Mouse (Mus musculus) neural tube, embryonic 12.5 days (tissue): ENCODE measurements around the gene Calr3. TPM values are rescaled to one million over a fixed set of nuclear protein-coding genes. Genes with fewer than 3 reads are reported as not detected.

Experiments
- ATAC-seq: fragments of 200-750 bp; cut with Nextera tagmentation; 2 replicates; pipeline ENCODE4 v1.8.0; 2017; ENCODE audit warnings: low read depth, mild to moderate bottlenecking, moderate TSS enrichment, moderate library complexity; ENCODE audit not compliant: low FRiP score
- H3K27ac ChIP-seq: fragments of 300-500 bp; sonication (generic); 2 replicates; pipeline ENCODE4 v1.5.1; 2016
- H3K27me3 ChIP-seq: fragments of 300-500 bp; sonication (generic); replicated peaks from 2 replicates; pipeline ENCODE4 v1.6.1; 2016; ENCODE audit warnings: mild to moderate bottlenecking
- H3K36me3 ChIP-seq: fragments of 300-500 bp; sonication (generic); 2 replicates; pipeline ENCODE4 v1.6.1; 2016; ENCODE audit warnings: mild to moderate bottlenecking
- H3K4me1 ChIP-seq: fragments of 300-500 bp; sonication (generic); 2 replicates; pipeline ENCODE4 v1.6.1; 2016
- H3K4me2 ChIP-seq: fragments of 300-500 bp; sonication (generic); replicated peaks from 2 replicates; pipeline ENCODE4 v1.6.1; 2016; ENCODE audit warnings: mild to moderate bottlenecking
- H3K4me3 ChIP-seq: fragments of 300-500 bp; sonication (generic); 2 replicates; pipeline ENCODE4 v1.5.1; 2016
- H3K9ac ChIP-seq: fragments of 300-500 bp; sonication (generic); 2 replicates; pipeline ENCODE4 v1.6.1; 2016; ENCODE audit warnings: mild to moderate bottlenecking
- H3K9me3 ChIP-seq: fragments of 300-500 bp; sonication (generic); 2 replicates; pipeline ENCODE4 v1.6.1; 2016; ENCODE audit warnings: mild to moderate bottlenecking
- WGBS: fragments of 180-500 bp; shearing (Covaris S2); methylation state at CpG from one replicate; pipeline ENCODE4 v1.1.7; 2016; 5-methylcytosine and 5-hydroxymethylcytosine counted together
- polyA plus RNA-seq: library from polyadenylated mRNA; unstranded; fragments of >200 nt; fragmentation: Nextera tagmentation; extraction: Ambion mirVana; gene quantifications from 2 replicates; pipeline ENCODE4 v1.2.1, GENCODE M21; 2016

Gene Calr3
- polyA plus RNA-seq, 1 experiment from 2014 or later: 0.66 TPM

DNA sequence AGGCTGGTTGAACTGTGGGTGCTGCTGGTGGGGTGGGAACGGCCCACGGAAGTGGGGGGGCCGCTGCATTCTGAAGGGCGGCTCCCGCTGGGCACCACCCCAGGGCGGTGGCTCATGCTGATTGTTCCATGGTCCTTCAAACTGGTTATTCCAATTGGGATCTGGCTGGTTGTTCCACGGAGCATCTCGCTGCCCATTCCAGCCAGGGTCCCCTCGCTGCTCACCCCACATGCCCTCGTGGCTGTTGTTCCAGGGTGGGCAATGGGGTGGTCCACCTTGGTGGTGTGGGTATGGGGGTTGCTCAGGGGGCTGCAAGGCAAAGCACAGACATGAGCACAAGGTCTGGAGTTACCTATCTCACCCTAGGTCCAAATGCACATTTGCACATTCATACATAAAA lies 20.5 kb upstream of the Calr3 start:
- no peak overlapping the region for H3K4me2 ChIP-seq
- no peak overlapping the region for H3K27ac ChIP-seq
- H3K36me3 ChIP-seq: peaks cover 100% of the 10 kb centered on the region
- H3K4me3 ChIP-seq: no peak overlapping the region
- H3K9me3 ChIP-seq: no peaks in the 10 kb centered on the region
- no peaks in the 10 kb centered on the region for H3K27me3 ChIP-seq
- H3K4me1 ChIP-seq: no peaks in the 10 kb centered on the region
- no peak for ATAC-seq
- WGBS: 96% methylated on average over 10 of the region's 10 CpGs
- no peak overlapping the region for H3K9ac ChIP-seq

DNA sequence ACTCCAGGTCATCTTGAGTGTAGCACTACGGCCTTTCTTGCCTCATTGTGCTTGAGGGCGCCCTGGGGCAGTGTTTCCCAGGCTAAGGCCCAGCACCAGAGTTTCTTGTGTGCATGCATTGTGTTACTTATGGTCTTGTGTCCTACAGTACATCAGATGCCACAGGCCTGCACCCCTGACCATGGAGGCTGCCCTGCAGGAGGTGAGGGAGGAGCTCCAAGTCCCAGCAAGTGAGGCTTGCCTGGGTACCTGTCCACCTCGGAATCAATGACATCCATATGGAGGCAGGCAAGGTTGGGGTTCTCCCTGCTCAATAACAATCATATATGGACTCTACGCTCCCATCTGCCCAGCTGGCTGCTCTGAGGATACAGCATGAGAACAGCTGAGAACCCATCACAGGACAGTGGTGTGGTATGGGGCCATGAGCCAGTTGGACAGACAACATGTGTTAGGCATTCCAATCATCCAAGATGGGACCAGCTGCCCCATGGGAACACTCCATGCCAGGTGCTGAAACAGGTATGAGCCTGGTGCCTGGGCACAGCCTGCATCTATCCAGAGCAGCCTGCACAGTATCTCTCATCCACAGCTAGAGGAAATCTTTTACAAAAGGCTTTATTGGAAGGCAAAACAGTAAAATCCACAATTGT lies 16.3 kb upstream of the Calr3 start:
- 89% methylated on average over 4 of the region's 4 CpGs for WGBS
- Histone ChIP-seq H3K36me3 (peaks cover 74% of the 10 kb centered on the region), H3K4me2 (no peak overlapping the region), H3K4me3 (no peak overlapping the region), H3K4me1 (no peaks in the 10 kb centered on the region), H3K9me3 (no peaks in the 10 kb centered on the region), H3K27ac (no peak overlapping the region), H3K27me3 (no peaks in the 10 kb centered on the region), H3K9ac (no peak overlapping the region)
- ATAC-seq: no peak

DNA sequence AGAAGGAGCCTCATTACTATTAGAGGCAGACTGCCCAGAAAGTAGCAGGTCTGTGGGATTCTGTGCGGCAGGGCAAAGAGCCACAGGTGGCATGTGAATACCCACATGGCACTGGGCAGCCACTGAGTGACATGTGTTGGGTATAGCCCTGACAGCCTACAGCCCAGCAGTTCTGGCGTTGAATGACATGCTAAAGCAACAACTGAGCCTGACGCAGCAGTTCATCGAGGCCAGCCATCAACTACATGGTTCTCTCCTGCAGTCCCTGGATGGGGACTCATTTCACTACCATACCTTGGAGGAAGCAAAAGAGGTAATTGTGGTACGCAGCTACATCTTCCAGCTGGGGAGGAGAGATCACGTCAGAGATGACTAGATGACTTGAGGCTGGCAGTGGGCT lies 14.8 kb upstream of the Calr3 start:
- H3K27me3 ChIP-seq: no peaks in the 10 kb centered on the region
- H3K4me2 ChIP-seq: no peak overlapping the region
- H3K9me3 ChIP-seq: no peaks in the 10 kb centered on the region
- H3K9ac ChIP-seq: no peak overlapping the region
- no peak overlapping the region for H3K4me3 ChIP-seq
- ATAC-seq: no peak
- peaks cover 73% of the 10 kb centered on the region for H3K36me3 ChIP-seq
- no peak overlapping the region for H3K27ac ChIP-seq
- WGBS: 92% methylated on average over 6 of the region's 6 CpGs
- H3K4me1 ChIP-seq: no peaks in the 10 kb centered on the region

DNA sequence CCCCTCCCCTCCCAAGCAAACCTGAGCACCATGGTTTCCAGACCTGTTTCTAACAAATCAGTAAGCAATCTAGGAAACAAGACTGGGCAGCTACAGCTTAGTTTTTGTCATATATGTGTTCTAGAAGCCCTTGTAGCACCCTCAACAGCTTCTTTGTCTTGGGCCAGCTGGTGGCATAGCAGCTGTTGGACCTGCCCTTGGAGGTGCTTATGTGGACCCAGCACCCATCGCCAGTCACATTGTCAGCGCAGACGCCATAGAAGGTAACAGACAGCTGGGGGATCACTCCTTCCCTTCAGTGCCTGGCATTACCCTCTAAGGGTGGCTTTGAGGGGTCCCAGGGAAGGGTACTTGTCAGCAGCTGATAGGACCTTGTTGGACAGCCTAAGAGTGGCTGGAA lies 14.1 kb upstream of the Calr3 start:
- 84% methylated on average over 3 of the region's 3 CpGs for WGBS
- Histone ChIP-seq H3K36me3 (peaks cover 73% of the 10 kb centered on the region), H3K4me2 (no peak overlapping the region), H3K27me3 (no peaks in the 10 kb centered on the region), H3K9me3 (no peaks in the 10 kb centered on the region), H3K4me1 (no peaks in the 10 kb centered on the region), H3K9ac (no peak overlapping the region), H3K4me3 (no peak overlapping the region), H3K27ac (no peak overlapping the region)
- ATAC-seq: no peak

DNA sequence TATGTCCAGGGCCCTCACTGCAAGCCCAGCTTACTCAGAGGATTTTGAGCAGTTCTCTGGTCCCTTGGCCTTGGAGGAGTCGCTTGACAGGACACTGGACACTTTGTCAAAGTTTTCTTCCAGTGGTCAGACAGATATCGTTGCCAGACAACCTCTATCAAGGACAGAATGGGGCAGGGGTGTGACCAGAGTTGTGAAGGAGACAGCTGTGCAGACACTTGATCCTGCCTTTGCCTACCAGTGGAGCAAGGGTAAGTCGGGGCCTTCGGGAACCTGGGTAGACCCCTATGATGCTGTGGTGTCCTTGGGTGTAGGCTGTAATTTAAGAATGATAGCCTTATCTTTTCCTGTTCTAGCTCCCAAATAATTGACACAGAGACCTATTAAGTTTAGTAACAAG lies 11.6 kb upstream of the Calr3 start:
- Histone ChIP-seq H3K27me3 (no peaks in the 10 kb centered on the region), H3K4me1 (no peaks in the 10 kb centered on the region), H3K27ac (no peak overlapping the region), H3K36me3 (peaks cover 66% of the 10 kb centered on the region), H3K9ac (no peak overlapping the region), H3K4me3 (no peak overlapping the region), H3K4me2 (no peak overlapping the region), H3K9me3 (no peaks in the 10 kb centered on the region)
- 89% methylated on average over 4 of the region's 4 CpGs for WGBS
- no peak for ATAC-seq

DNA sequence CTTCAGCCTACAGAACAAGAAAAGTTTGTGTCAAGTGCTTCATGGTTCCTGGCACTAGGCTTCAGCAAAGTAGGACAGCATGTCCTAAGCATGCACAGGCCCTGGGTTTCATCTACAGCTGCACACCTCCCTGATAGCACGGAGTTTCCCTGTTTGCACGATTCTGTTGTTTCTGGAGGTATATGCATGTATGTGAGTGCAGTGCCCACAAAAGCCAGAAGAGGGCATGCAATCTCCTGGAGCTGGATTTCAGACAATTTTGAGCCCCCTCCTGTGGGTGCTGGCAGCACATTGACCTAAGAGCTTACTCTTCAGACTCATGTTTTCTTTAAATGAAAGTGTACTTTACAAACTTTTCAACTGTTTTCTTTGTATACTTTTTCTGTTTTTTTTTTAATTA lies 10.2 kb upstream of the Calr3 start:
- Histone ChIP-seq H3K9me3 (no peaks in the 10 kb centered on the region), H3K27ac (no peak overlapping the region), H3K4me3 (no peak overlapping the region), H3K36me3 (peaks cover 66% of the 10 kb centered on the region), H3K4me1 (no peaks in the 10 kb centered on the region), H3K9ac (no peak overlapping the region), H3K4me2 (no peak overlapping the region), H3K27me3 (no peaks in the 10 kb centered on the region)
- WGBS: 97% methylated on average over 2 of the region's 2 CpGs
- no peak for ATAC-seq

DNA sequence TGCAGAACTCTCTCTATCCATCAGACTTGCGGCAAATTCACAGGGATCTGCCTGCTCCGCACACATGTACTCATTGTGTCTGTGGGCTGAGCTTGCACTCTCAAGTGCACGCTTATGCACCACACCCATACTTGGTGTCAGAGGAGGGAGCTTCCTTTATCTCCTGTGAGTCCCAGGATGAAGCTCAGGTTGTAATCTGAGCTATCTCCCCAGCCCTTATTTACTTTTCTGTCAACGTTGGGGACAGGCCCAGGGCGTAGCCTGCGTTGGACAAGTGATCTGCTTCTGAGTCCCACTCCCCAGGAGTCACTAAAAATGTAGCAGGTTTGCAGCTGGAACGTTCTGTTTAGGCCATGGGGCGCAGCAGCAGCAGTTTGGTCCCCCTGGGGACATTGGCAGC lies 7.8 kb upstream of the Calr3 start:
- ATAC-seq: no peak
- Histone ChIP-seq H3K4me1 (peaks cover 4% of the 10 kb centered on the region; the same call in 1 of the 2 replicates), H3K4me2 (no peak overlapping the region), H3K4me3 (no peak overlapping the region), H3K9me3 (no peaks in the 10 kb centered on the region), H3K27ac (no peak overlapping the region), H3K27me3 (no peaks in the 10 kb centered on the region), H3K36me3 (peaks cover 74% of the 10 kb centered on the region), H3K9ac (no peak overlapping the region)
- 89% methylated on average over 8 of the region's 8 CpGs for WGBS

DNA sequence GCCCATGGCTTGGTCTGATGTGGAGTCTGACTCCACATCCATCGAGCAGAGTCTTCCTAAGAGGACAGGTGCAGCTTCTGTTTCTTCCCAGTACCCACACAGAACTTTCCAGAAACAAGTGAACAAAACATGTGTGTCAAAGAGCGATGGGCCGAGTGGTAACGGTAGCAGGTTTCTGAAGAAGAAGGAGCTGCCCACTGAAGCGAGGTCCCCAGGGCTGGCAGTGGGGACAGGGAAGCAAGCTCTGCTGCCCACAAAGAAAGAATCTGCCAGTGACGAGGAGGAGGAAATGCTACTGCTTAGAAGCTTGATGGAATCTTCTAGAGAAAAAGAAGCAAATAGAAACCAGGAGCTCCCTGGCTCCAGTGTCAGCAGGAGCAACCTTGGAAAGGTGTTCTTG lies 1.4 kb upstream of the Calr3 start:
- ATAC-seq: no peak
- Histone ChIP-seq H3K4me2 (no peak overlapping the region), H3K9me3 (no peaks in the 10 kb centered on the region), H3K9ac (no peak overlapping the region), H3K4me3 (no peak overlapping the region), H3K27me3 (no peaks in the 10 kb centered on the region), H3K4me1 (peaks cover 6% of the 10 kb centered on the region; the same call in 1 of the 2 replicates), H3K27ac (no peak overlapping the region), H3K36me3 (peaks cover 26% of the 10 kb centered on the region)
- 96% methylated on average over 6 of the region's 6 CpGs for WGBS

DNA sequence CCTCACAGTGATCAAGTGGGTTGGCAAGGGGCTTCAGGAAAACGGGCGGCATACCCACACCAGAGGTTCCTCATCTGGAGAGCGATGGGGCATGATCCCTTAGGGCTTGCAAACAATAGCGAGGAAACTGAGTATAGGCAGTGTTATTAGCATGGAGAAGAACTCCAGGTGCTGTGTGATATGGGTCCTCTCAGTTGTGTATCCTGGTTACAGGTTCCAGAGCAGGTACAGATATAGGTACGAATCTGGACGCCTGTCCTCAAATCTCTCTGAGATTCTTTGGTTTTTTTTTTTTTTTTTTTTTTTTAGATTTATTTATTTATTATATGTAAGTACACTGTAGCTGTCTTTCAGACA lies 302 bp upstream of the Calr3 start:
- H3K4me3 ChIP-seq: peak overlapping the region; percentile 40
- H3K27ac ChIP-seq: no peak overlapping the region
- peaks cover 6% of the 10 kb centered on the region; the same call in 1 of the 2 replicates for H3K4me1 ChIP-seq
- H3K36me3 ChIP-seq: peaks cover 17% of the 10 kb centered on the region; the same call in 1 of the 2 replicates
- H3K9me3 ChIP-seq: no peaks in the 10 kb centered on the region
- H3K9ac ChIP-seq: peak overlapping the region; percentile 50
- 47% methylated on average over 6 of the region's 6 CpGs for WGBS
- no peak; the same call in 1 of the 2 replicates for ATAC-seq
- no peaks in the 10 kb centered on the region for H3K27me3 ChIP-seq
- peak overlapping the region; percentile 58 for H3K4me2 ChIP-seq

DNA sequence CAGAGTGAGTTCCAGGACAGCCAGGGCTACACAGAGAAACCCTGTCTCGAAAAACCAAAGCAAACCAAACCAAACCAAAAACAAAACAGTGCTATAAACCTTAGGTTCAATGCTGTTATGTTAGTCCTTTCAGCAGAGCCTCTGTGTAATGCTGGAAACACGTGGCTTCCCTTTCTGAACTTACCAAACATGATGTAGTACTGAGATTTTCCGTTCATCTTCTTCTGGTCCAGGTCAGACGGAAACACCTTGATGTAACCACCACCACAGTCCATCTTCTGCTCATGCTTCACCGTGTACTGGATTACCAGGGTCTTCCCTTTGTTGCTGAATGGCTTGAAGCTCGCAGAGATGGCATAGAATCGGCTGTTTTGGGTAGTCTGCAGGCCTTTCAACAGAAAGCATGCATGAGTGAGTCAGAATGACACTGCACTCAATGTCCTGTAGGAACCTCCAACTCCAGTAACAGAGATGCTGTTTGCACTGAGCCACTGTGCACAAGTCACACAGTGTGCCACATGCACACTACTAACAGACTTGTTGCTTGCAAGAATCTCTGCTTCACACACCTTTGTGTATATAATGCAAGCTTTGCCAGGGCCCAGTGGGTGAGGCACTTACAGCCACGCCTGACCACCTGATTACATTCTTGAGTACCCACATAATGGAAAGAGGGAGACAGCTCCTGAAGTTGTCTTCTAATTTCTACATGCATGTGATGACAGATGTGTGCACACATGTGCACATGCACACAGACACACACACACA lies 5.2 kb downstream of the Calr3 start:
- Histone ChIP-seq H3K9me3 (no peaks in the 10 kb centered on the region), H3K36me3 (no peaks in the 10 kb centered on the region), H3K4me3 (no peak overlapping the region), H3K4me1 (no peaks in the 10 kb centered on the region), H3K27me3 (no peaks in the 10 kb centered on the region), H3K27ac (no peak overlapping the region), H3K9ac (no peak overlapping the region), H3K4me2 (no peak overlapping the region)
- ATAC-seq: no peak
- WGBS: 73% methylated on average over 8 of the region's 8 CpGs

DNA sequence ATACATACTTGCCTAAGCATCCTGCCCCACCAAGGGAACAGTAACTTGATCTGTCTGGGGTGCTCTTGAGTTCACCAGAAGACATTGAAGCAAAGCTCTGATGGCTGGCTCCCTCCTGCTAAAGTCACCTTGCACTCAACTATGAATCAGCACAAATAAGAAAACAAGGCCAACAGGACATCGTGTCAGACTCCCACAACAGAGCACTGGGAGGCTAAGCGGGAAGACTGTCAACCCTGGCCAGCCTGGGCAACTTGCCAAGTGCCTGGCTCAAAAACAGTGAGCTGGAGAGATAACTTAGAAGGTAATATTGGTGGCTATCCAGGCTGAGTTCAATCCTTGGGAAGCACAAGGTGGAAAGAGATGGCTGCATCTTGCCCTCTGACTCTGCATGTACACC lies 8.7 kb downstream of the Calr3 start:
- Histone ChIP-seq H3K4me2 (no peak overlapping the region), H3K9me3 (no peaks in the 10 kb centered on the region), H3K4me1 (no peaks in the 10 kb centered on the region), H3K4me3 (no peak overlapping the region), H3K9ac (no peak overlapping the region), H3K27me3 (no peaks in the 10 kb centered on the region), H3K36me3 (no peaks in the 10 kb centered on the region), H3K27ac (no peak overlapping the region)
- WGBS: 57% methylated on average over 2 of the region's 2 CpGs
- no peak for ATAC-seq

DNA sequence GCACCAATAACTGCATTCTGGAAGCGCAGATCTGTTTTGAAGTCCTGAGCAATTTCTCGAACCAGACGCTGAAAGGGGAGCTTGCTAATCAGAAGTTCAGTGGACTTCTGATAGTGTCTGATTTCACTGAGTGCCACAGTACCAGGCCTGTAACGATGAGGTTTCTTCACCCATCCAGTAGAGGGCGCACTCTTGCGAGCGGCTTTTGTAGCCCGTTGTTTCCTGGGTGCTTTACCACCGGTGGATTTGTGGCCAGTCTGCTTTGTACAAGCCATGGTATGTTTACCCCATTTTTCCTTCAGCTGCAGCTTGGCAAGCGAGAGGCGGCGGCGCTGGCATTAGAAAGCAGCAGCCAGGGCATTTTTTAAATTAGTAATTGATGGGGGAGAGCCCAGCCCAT lies 14.0 kb downstream of the Calr3 start:
- WGBS: 54% methylated on average over 13 of the region's 13 CpGs
- Histone ChIP-seq H3K27me3 (no peaks in the 10 kb centered on the region), H3K36me3 (no peaks in the 10 kb centered on the region), H3K9ac (no peak overlapping the region), H3K4me1 (no peaks in the 10 kb centered on the region), H3K9me3 (no peaks in the 10 kb centered on the region), H3K4me3 (no peak overlapping the region), H3K27ac (no peak overlapping the region), H3K4me2 (no peak overlapping the region)
- no peak for ATAC-seq

DNA sequence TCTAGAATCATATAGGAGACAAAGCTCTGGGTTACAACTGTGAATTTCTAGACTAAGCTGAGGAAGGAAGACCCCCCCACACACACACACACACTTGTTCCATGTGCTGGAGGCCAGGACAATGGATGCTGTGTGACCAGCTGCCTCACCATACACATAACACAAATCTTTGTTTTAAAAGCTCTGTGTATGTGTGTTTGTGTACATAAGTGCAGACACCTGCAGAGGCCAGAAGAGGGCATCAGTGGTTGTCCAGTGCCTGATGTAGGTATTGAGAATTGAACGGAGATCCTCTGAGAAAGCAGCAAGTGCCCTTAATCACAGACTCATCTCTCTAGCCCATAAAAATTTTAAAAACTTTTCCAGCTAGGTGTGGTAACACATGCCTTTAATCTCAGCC lies 20.7 kb downstream of the Calr3 start:
- Histone ChIP-seq H3K9ac (no peak overlapping the region), H3K27me3 (no peaks in the 10 kb centered on the region), H3K27ac (no peak overlapping the region), H3K4me3 (no peak overlapping the region), H3K9me3 (no peaks in the 10 kb centered on the region), H3K4me2 (no peak overlapping the region), H3K4me1 (peaks cover 29% of the 10 kb centered on the region), H3K36me3 (peaks cover 4% of the 10 kb centered on the region; the same call in 1 of the 2 replicates)
- 74% methylated on average over 1 of the region's 1 CpGs for WGBS
- ATAC-seq: no peak
